Mouse (Mus musculus) intestine, postnatal 0 days (tissue): ENCODE data around the gene Lpo. TPM values are rescaled to one million over a fixed set of nuclear protein-coding genes. Genes with fewer than 3 reads are reported as not detected.

Experiments used
- ATAC-seq: fragments of 200-750 bp; cut with Nextera tagmentation; 2 replicates; pipeline ENCODE4 v1.8.0; 2017; ENCODE audit warnings: mild to moderate bottlenecking, moderate TSS enrichment, moderate library complexity
- H3K27ac ChIP-seq: fragments of 300-500 bp; sonication (generic); 2 replicates; pipeline ENCODE4 v1.5.1; 2014; ENCODE audit warnings: mild to moderate bottlenecking, low read depth, low read length, moderate library complexity
- H3K27me3 ChIP-seq: fragments of 300-500 bp; sonication (generic); replicated peaks from 2 replicates; pipeline ENCODE4 v1.6.1; 2014; ENCODE audit warnings: low read length, mixed read lengths; ENCODE audit not compliant: control insufficient read depth, insufficient read depth
- H3K36me3 ChIP-seq: fragments of 300-500 bp; sonication (generic); 2 replicates; pipeline ENCODE4 v1.6.1; 2014; ENCODE audit warnings: mild to moderate bottlenecking, moderate library complexity; ENCODE audit not compliant: control insufficient read depth, insufficient read depth
- H3K4me1 ChIP-seq: fragments of 300-500 bp; sonication (generic); replicated peaks from 2 replicates; pipeline ENCODE4 v1.6.1; 2014; ENCODE audit warnings: antibody characterized with exemption, low read length, mixed read lengths; ENCODE audit not compliant: control insufficient read depth, insufficient read depth
- H3K4me2 ChIP-seq: fragments of 300-500 bp; sonication (generic); replicated peaks from 2 replicates; pipeline ENCODE4 v1.6.1; 2014; ENCODE audit warnings: low read depth, mild to moderate bottlenecking, moderate library complexity
- H3K4me3 ChIP-seq: fragments of 300-500 bp; sonication (generic); 2 replicates; pipeline ENCODE4 v1.5.1; 2014; ENCODE audit warnings: low read depth, low read length
- H3K9ac ChIP-seq: fragments of 300-500 bp; sonication (generic); 2 replicates; pipeline ENCODE4 v1.6.1; 2014; ENCODE audit warnings: mild to moderate bottlenecking, low read depth, low read length
- H3K9me3 ChIP-seq: fragments of 300-500 bp; sonication (generic); 2 replicates; pipeline ENCODE4 v1.6.1; 2016; ENCODE audit warnings: mixed run types; ENCODE audit not compliant: control insufficient read depth
- CTCF ChIP-seq: sonication (generic); IDR thresholded peaks from 2 replicates; pipeline ENCODE4 v1.5.1; 2016; ENCODE audit warnings: low read depth, mild to moderate bottlenecking, control low read depth, antibody characterized with exemption, moderate library complexity
- WGBS: fragments of 180-500 bp; shearing (Covaris S2); extraction: QIAGEN DNeasy Blood & Tissue Kit; methylation state at CpG from one replicate; pipeline ENCODE4 v1.1.7; 2014; 5-methylcytosine and 5-hydroxymethylcytosine counted together
- polyA plus RNA-seq: library from polyadenylated mRNA; unstranded; fragments of >200 nt; fragmentation: Nextera tagmentation; extraction: Ambion mirVana; gene quantifications from 2 replicates; pipeline ENCODE4 v1.2.1, GENCODE M21; 2015

Gene Lpo
- polyA plus RNA-seq, 1 experiment from 2014 or later, result 0.22 TPM

DNA sequence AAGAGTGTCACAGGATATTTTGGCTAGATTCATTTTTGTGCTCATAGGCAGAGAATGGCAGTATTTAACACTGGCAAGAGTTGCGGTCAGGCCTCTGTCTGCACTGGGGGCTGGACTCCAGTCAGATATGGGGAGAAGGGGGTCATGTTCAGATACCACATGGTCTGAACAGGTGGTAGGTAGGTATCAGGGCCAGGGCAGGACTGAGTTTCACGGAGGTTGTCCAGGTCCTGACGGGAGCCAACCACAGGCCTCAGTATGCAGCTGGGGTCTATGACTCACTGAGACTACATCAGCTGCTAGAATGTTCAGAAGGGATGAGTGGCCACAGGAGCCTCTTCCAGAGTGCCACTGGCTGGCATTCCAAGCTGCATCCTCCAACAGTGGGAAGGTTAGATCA lies 55.7 kb downstream of the Lpo start:
- no peak for TF ChIP-seq CTCF
- Histone ChIP-seq H3K36me3 (no peaks in the 10 kb centered on the region), H3K9me3 (no peaks in the 10 kb centered on the region), H3K27ac (no peak overlapping the region), H3K27me3 (no peaks in the 10 kb centered on the region), H3K4me2 (no peak overlapping the region), H3K4me3 (no peak overlapping the region), H3K4me1 (no peaks in the 10 kb centered on the region), H3K9ac (no peak overlapping the region)
- WGBS, result 80% methylated on average over 3 of the region's 3 CpGs
- ATAC-seq, result no peak

GRCm38 (mm10) chr11:87770989-87771388 lies 57.1 kb downstream of the Lpo start:
- no peak overlapping the region for H3K4me3 ChIP-seq
- H3K4me1 ChIP-seq, result no peaks in the 10 kb centered on the region
- H3K9ac ChIP-seq, result no peak overlapping the region
- H3K27me3 ChIP-seq, result no peaks in the 10 kb centered on the region
- WGBS, result 49% methylated on average over 3 of the region's 3 CpGs
- H3K27ac ChIP-seq, result no peak overlapping the region
- no peaks in the 10 kb centered on the region for H3K36me3 ChIP-seq
- H3K4me2 ChIP-seq, result no peak overlapping the region
- H3K9me3 ChIP-seq, result no peaks in the 10 kb centered on the region
- 0 out of 2 replicates have a peak, but pooled peaks have one; percentile 40 for ATAC-seq
- peak; percentile 96 for TF ChIP-seq CTCF

GRCm38 (mm10) chr11:87768745-87769144 lies 59.3 kb downstream of the Lpo start:
- Histone ChIP-seq H3K4me2 (no peak overlapping the region), H3K9ac (no peak overlapping the region), H3K27me3 (peaks cover 17% of the 10 kb centered on the region), H3K4me3 (no peak overlapping the region), H3K36me3 (no peaks in the 10 kb centered on the region), H3K27ac (no peak overlapping the region), H3K4me1 (no peaks in the 10 kb centered on the region), H3K9me3 (no peaks in the 10 kb centered on the region)
- TF ChIP-seq CTCF, result no peak
- no peak for ATAC-seq
- 81% methylated on average over 4 of the region's 4 CpGs for WGBS

GRCm38 (mm10) chr11:87763988-87764876 lies 63.9 kb downstream of the Lpo start:
- 0 out of 2 replicates have a peak, but pooled peaks have one; percentile 26 for ATAC-seq
- Histone ChIP-seq H3K36me3 (no peaks in the 10 kb centered on the region), H3K4me1 (no peaks in the 10 kb centered on the region), H3K27ac (no peak overlapping the region), H3K9ac (peak overlapping the region; percentile 28; the same call in 1 of the 2 replicates), H3K4me3 (peak overlapping the region; percentile 44), H3K9me3 (no peaks in the 10 kb centered on the region), H3K27me3 (peaks cover 54% of the 10 kb centered on the region), H3K4me2 (peak overlapping the region; percentile 82)
- no peak for TF ChIP-seq CTCF
- WGBS, result 2% methylated on average over 65 of the region's 65 CpGs

DNA sequence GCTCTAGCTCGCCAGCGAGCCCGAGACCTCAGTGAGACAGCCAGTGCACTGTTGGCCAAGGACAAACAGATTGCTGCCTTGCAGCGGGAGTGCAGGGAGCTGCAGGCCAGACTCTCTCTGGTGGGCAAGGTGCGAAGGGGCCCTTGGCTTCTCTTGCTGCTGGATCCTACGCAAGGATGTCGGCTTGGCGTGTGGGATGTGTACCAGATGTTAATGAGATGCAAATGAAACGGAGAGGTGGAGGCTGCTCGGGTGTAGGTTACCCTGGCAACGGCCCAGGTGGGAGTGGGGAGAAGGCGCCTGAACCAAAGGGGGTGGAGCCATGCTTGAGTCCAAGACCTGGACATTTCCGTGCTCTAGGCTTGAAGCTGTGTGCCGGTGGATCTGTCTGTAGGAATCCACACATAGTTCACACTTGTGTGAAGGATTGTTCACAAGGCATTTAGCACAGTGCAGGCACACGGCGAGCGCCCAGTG lies 64.5 kb downstream of the Lpo start:
- Histone ChIP-seq H3K36me3 (no peaks in the 10 kb centered on the region), H3K9ac (0 out of 2 replicates have a peak overlapping the region, but pooled peaks have one; percentile 28), H3K27me3 (peaks cover 54% of the 10 kb centered on the region), H3K4me1 (no peaks in the 10 kb centered on the region), H3K9me3 (no peaks in the 10 kb centered on the region), H3K4me2 (peak overlapping the region; percentile 82), H3K27ac (no peak overlapping the region), H3K4me3 (peak overlapping the region; percentile 44)
- 7% methylated on average over 17 of the region's 17 CpGs for WGBS
- peak; percentile 42; the same call in 1 of the 2 replicates for ATAC-seq
- no peak for TF ChIP-seq CTCF

DNA sequence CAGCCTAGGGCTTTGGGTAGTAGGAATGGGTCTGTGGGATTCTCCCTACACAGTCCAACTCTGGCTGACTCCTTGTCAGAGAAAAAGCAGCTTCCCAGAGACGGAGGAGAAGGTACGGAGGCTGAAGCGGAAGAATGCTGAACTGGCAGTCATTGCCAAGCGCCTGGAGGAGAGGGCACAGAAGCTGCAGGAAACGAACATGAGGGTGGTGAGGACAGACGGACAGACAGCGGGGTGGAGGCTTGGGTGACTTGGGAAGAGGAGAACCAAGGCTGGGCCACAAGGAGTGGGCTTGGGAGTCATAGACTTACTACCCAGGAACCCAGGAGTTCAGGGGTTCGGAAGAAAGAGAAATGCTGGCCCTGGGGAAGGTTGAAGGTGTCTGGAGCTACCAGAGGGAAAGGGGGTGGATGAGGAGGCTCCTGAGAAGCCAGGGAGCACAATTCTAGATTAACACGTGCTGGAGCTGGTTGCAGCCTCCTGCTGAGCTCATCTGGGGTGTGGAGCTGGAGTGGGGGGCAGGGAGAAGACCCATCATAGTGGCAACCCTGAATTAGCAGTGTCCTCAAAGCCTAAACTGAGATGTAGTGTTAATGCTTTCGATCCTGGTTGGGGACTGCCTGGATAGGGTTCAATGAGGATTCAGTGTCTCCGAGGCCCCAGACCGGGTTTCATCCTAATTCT lies 65.2 kb downstream of the Lpo start:
- Histone ChIP-seq H3K27me3 (peaks cover 54% of the 10 kb centered on the region), H3K36me3 (no peaks in the 10 kb centered on the region), H3K9me3 (no peaks in the 10 kb centered on the region), H3K27ac (no peak overlapping the region), H3K4me1 (no peaks in the 10 kb centered on the region), H3K9ac (no peak overlapping the region), H3K4me3 (no peak overlapping the region), H3K4me2 (no peak overlapping the region)
- ATAC-seq, result no peak
- no peak for TF ChIP-seq CTCF
- WGBS, result 56% methylated on average over 12 of the region's 12 CpGs
